Mouse (Mus musculus) kidney, adult 2 months (tissue): ENCODE results near the gene Phykpl.

Experiments
- CTCF ChIP-seq: fragments of 200-500 bp; conservative IDR thresholded peaks from 2 replicates; pipeline ENCODE4 v1.5.1; 2011; ENCODE audit warnings: low read depth, mild to moderate bottlenecking, control low read depth, low read length, moderate library complexity, mixed read lengths; ENCODE audit not compliant: insufficient read depth, insufficient read length
- POLR2A ChIP-seq: fragments of 200-500 bp; IDR thresholded peaks from one replicate; pipeline ENCODE4 v1.6.1; 2011; ENCODE audit warnings: low read depth, low read length, control low read depth

GRCm38 (mm10) chr11:51594715-51595350, 10.3 kb downstream of the Phykpl start:
- TF ChIP-seq POLR2A (no peak), CTCF (no peak)
